Comparison of ENCODE assay signal across 13 mouse cellular contexts in genomic region chr9:30996590-30997562, GRCm38 (mm10). TPM values are rescaled to one million over a fixed set of nuclear protein-coding genes. Genes with fewer than 3 reads are reported as not detected.
DNase-seq lines count a peak whose midpoint lies in the region; ATAC-seq and TF ChIP-seq lines count a peak whose summit lies in the region.
"Had no signal": no experiment of that assay in that cellular context is flagged by ENCODE, and none has a peak within 500 bp of the region (broad histone marks: within the 10 kb centered on the region; RNA-seq: fewer than 3 reads in every experiment).

No protein-coding gene starts in this region.

- no peak for TF ChIP-seq EP300 in liver, postnatal 0 days (IDR thresholded peaks at IDR 0.05; ENCODE audit: low read depth)

- H3K4me2 ChIP-seq in heart, embryonic 12.5 days, result no peak overlapping the region
- H3K4me2 ChIP-seq in liver, postnatal 0 days (ENCODE audit: low read depth, low read length), result no peak overlapping the region
- H3K4me2 ChIP-seq: heart, embryonic 15.5 days; limb, embryonic 12.5 days had no signal

- no peak for ATAC-seq in heart, embryonic 12.5 days (ENCODE audit: insufficient number of reproducible peaks, low FRiP score)
- no peak for ATAC-seq in liver, postnatal 0 days
- ATAC-seq: inflammation-experienced regulatory T-cells, adult 6 months had no signal

- peak; percentile 4 to 17 for DNase-seq in heart, adult 9 months (ENCODE audit: low spot score in 2 of 2)
- peak; percentile 34 for DNase-seq in Muller cell, postnatal 12 days (ENCODE audit: inconsistent ontology term)
- peak; percentile 17 to 21 for DNase-seq in gastrocnemius, postnatal 36 days
- DNase-seq in kidney, postnatal 14 days, result peak; percentile 14
- DNase-seq in adrenal gland, adult 18-20 months (ENCODE audit: low spot score in 2 of 2), result no peak
- no peak for DNase-seq in liver, postnatal 0 days
- no peak for DNase-seq in thymus, postnatal 0 days (ENCODE audit: low spot score)
- DNase-seq: adrenal gland, postnatal 25 days had no signal

- no peak overlapping the region for H3K4me3 ChIP-seq in heart, embryonic 12.5 days
- no peak overlapping the region for H3K4me3 ChIP-seq in liver, postnatal 0 days (ENCODE audit: low read depth, low read length)
- H3K4me3 ChIP-seq: heart, embryonic 15.5 days; limb, embryonic 12.5 days; midbrain, embryonic 10.5 days had no signal

- 0 out of 2 replicates have a peak, but pooled peaks cover 7% of the 10 kb centered on the region for H3K4me1 ChIP-seq in heart, embryonic 12.5 days (replicated peaks)
- H3K4me1 ChIP-seq in liver, postnatal 0 days (ENCODE audit: insufficient read depth), result no peaks in the 10 kb centered on the region
- H3K4me1 ChIP-seq: limb, embryonic 12.5 days; midbrain, embryonic 10.5 days had no signal

- H3K36me3 ChIP-seq in heart, embryonic 12.5 days, result no peaks in the 10 kb centered on the region
- H3K36me3 ChIP-seq in liver, postnatal 0 days (replicated peaks; ENCODE audit: insufficient read depth, low read length), result no peaks in the 10 kb centered on the region
- H3K36me3 ChIP-seq: heart, embryonic 15.5 days; limb, embryonic 12.5 days; midbrain, embryonic 10.5 days had no signal

- intact Hi-C loops in gastrocnemius, postnatal 36 days (cut with DNase I), result no loop called here

- H3K9ac ChIP-seq in heart, embryonic 12.5 days, result no peak overlapping the region
- no peak overlapping the region for H3K9ac ChIP-seq in liver, postnatal 0 days (replicated peaks)
- H3K9ac ChIP-seq: heart, embryonic 15.5 days; limb, embryonic 12.5 days had no signal

- no peaks in the 10 kb centered on the region for H3K9me3 ChIP-seq in heart, embryonic 12.5 days (replicated peaks)
- no peaks in the 10 kb centered on the region for H3K9me3 ChIP-seq in liver, postnatal 0 days (ENCODE audit: low read length)
- H3K9me3 ChIP-seq: heart, embryonic 15.5 days; limb, embryonic 12.5 days; midbrain, embryonic 10.5 days had no signal

- H3K27me3 ChIP-seq in heart, embryonic 12.5 days (replicated peaks), result no peaks in the 10 kb centered on the region
- no peaks in the 10 kb centered on the region for H3K27me3 ChIP-seq in liver, postnatal 0 days (ENCODE audit: insufficient read depth, low read length)
- H3K27me3 ChIP-seq: heart, embryonic 15.5 days; limb, embryonic 12.5 days had no signal

- H3K27ac ChIP-seq in heart, embryonic 12.5 days (ENCODE audit: poor library complexity, severe bottlenecking), result no peak overlapping the region
- H3K27ac ChIP-seq in liver, postnatal 0 days (ENCODE audit: low read depth), result no peak overlapping the region
- H3K27ac ChIP-seq: heart, embryonic 15.5 days; limb, embryonic 12.5 days; midbrain, embryonic 10.5 days had no signal

- 67% methylated on average over 12 of the region's 12 CpGs for WGBS in heart, embryonic 12.5 days
- 79% methylated on average over 12 of the region's 12 CpGs for WGBS in liver, postnatal 0 days (ENCODE audit: insufficient replicate concordance)

- TF ChIP-seq CTCF in liver, postnatal 0 days (IDR thresholded peaks at IDR 0.05; ENCODE audit: low read depth), result no peak

RNA-seq across cellular contexts. Expression of gene Zbtb44, which starts 33.6 kb away (rescaled TPM):
- 7.6 and 9.1 TPM in 2 replicates for polyA plus RNA-seq in heart, embryonic 12.5 days (2016; fragmentation: Nextera tagmentation; extraction: Ambion mirVana)
- total RNA-seq in gastrocnemius, postnatal 36 days (2021), result 10 to 100 TPM; 55.5 to 61.7 TPM
- total RNA-seq in adrenal gland, adult 18-20 months (2021), result 10 to 100 TPM; 27.0 to 55.9 TPM
- polyA plus RNA-seq in liver, postnatal 0 days (2015; fragmentation: Nextera tagmentation; extraction: Ambion mirVana), result 4.9 and 6.7 TPM in 2 replicates
- polyA plus RNA-seq in thymus, postnatal 0 days (2015; fragmentation: Nextera tagmentation; extraction: Ambion mirVana), result 8.4 and 10.8 TPM in 2 replicates

RNA-seq across cellular contexts. Expression of gene Adamts8, which starts 54.5 kb away (rescaled TPM):
- 14.8 and 17.5 TPM in 2 replicates for polyA plus RNA-seq in heart, embryonic 12.5 days (2016; fragmentation: Nextera tagmentation; extraction: Ambion mirVana)
- total RNA-seq in gastrocnemius, postnatal 36 days (2021), result 1 to 10 TPM; 2.3 to 6.7 TPM
- under 1 TPM; 0.16 to 0.23 TPM for total RNA-seq in adrenal gland, adult 18-20 months (2021)
- polyA plus RNA-seq in liver, postnatal 0 days (2015; fragmentation: Nextera tagmentation; extraction: Ambion mirVana), result 0.05 and 0.06 TPM in 2 replicates
- polyA plus RNA-seq in thymus, postnatal 0 days (2015; fragmentation: Nextera tagmentation; extraction: Ambion mirVana), result 0.57 and 0.70 TPM in 2 replicates

Comparison
In these comparisons a context has a peak if more than half of its experiments do, and no peak if none do; other contexts are left out.
1. DNase-seq: peak in heart, adult 9 months (2 of 2), Muller cell, postnatal 12 days (single experiment), gastrocnemius, postnatal 36 days (2 of 2) and kidney, postnatal 14 days (single experiment); none in adrenal gland, adult 18-20 months (0 of 2), liver, postnatal 0 days (single experiment) and thymus, postnatal 0 days (single experiment).